Mouse (Mus musculus) E14TG2a.4 (cell line): ENCODE results near the gene Shank2.

Source experiments
- H3K27me3 ChIP-seq: 2 replicates; pipeline ENCODE4 v1.6.1; 2014; ENCODE audit warnings: low read length, control low read depth; ENCODE audit not compliant: insufficient read depth
- H3K36me3 ChIP-seq: 2 replicates; pipeline ENCODE4 v1.6.1; 2014; ENCODE audit warnings: low read length, control low read depth; ENCODE audit not compliant: insufficient read depth
- H3K4me1 ChIP-seq: replicated peaks from 2 replicates; pipeline ENCODE4 v1.6.1; 2014; ENCODE audit warnings: low read depth, low read length, control low read depth
- H3K4me3 ChIP-seq: replicated peaks from 2 replicates; pipeline ENCODE4 v1.5.1; 2014; ENCODE audit warnings: mild to moderate bottlenecking, low read length
- H3K9me3 ChIP-seq: 2 replicates; pipeline ENCODE4 v1.6.1; 2014; ENCODE audit warnings: low read length, control low read depth
- CTCF ChIP-seq: conservative IDR thresholded peaks from 2 replicates; pipeline ENCODE4 v1.5.1; 2014; ENCODE audit warnings: low read length
- NANOG ChIP-seq: IDR thresholded peaks from 2 replicates; pipeline ENCODE4 v1.6.1; 2014; ENCODE audit warnings: borderline replicate concordance, low read length, mixed read lengths
- POU5F1 ChIP-seq: IDR thresholded peaks from 2 replicates; pipeline ENCODE4 v1.6.1; 2014; ENCODE audit warnings: low read length, borderline replicate concordance

Shank2 gene

DNA sequence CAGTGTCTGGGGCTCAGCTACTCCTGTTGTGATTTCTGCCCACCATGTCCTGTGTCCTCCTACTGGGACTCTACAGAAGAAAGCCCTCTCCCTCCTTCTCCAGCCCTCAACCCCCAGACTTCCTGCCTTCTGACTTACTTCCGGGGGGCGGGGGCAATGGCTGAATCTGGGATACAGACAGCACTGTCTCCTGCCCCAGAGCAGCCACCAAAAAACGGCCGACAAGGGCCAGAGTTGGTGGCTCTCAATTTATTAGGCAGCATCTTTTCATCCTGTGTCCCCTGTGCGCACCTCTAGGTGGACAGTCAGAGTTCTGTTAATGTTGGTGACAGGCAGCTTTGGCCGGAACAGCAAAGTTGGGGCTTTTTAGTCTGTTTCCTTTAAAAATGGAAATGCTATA lies 282.0 kb downstream of the Shank2 start:
- H3K4me1 ChIP-seq = peaks cover 11% of the 10 kb centered on the region
- H3K9me3 ChIP-seq = no peaks in the 10 kb centered on the region
- H3K4me3 ChIP-seq = peak overlapping the region; percentile 73
- peaks cover 47% of the 10 kb centered on the region for H3K27me3 ChIP-seq
- TF ChIP-seq CTCF = no peak
- TF ChIP-seq POU5F1 = no peak
- TF ChIP-seq NANOG = no peak
- no peaks in the 10 kb centered on the region for H3K36me3 ChIP-seq

- TF ChIP-seq NANOG (no peak), POU5F1 (no peak), CTCF (no peak)
- peaks cover 47% of the 10 kb centered on the region for H3K27me3 ChIP-seq
- H3K9me3 ChIP-seq = no peaks in the 10 kb centered on the region
- peaks cover 11% of the 10 kb centered on the region for H3K4me1 ChIP-seq
- H3K4me3 ChIP-seq = peak overlapping the region; percentile 73
- H3K36me3 ChIP-seq = no peaks in the 10 kb centered on the region
Observed at GRCm38 (mm10) chr7:144284241-144285065, 282.7 kb downstream of the Shank2 start.

- Histone ChIP-seq H3K4me3 (peak overlapping the region; percentile 73), H3K27me3 (peaks cover 47% of the 10 kb centered on the region), H3K36me3 (no peaks in the 10 kb centered on the region), H3K9me3 (no peaks in the 10 kb centered on the region), H3K4me1 (peaks cover 11% of the 10 kb centered on the region)
- TF ChIP-seq NANOG = no peak
- no peak for TF ChIP-seq CTCF
- TF ChIP-seq POU5F1 = no peak
Observed at GRCm38 (mm10) chr7:144285066-144285633, 283.4 kb downstream of the Shank2 start.

GRCm38 (mm10) chr7:144285912-144286311 lies 284.2 kb downstream of the Shank2 start:
- Histone ChIP-seq H3K4me3 (no peak overlapping the region), H3K27me3 (peaks cover 47% of the 10 kb centered on the region), H3K4me1 (peaks cover 11% of the 10 kb centered on the region), H3K9me3 (no peaks in the 10 kb centered on the region), H3K36me3 (no peaks in the 10 kb centered on the region)
- TF ChIP-seq NANOG = no peak
- no peak for TF ChIP-seq CTCF
- no peak for TF ChIP-seq POU5F1

DNA sequence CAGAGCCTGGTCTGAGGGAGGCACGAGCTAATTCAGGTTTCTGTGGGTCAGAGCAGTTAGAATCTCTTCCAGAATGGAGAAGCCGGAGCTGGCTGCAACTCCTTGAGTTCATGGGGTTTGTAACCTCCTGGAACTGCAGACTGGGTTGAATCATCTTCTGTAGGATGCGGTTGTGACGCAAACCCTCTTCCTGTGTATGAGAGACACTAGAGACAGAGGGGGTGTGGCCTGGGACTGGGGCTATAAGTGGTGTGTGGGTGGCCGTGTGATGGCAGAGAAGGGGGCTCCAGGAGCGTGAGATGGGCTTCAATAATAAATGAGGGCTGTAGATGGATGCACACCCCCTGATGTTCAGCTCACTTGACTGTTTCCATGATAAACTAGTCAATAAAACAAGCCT lies 286.3 kb downstream of the Shank2 start:
- peaks cover 41% of the 10 kb centered on the region for H3K27me3 ChIP-seq
- no peaks in the 10 kb centered on the region for H3K9me3 ChIP-seq
- TF ChIP-seq CTCF = no peak
- TF ChIP-seq POU5F1 = no peak
- TF ChIP-seq NANOG = no peak
- no peaks in the 10 kb centered on the region for H3K36me3 ChIP-seq
- no peak overlapping the region for H3K4me3 ChIP-seq
- H3K4me1 ChIP-seq = peaks cover 11% of the 10 kb centered on the region

DNA sequence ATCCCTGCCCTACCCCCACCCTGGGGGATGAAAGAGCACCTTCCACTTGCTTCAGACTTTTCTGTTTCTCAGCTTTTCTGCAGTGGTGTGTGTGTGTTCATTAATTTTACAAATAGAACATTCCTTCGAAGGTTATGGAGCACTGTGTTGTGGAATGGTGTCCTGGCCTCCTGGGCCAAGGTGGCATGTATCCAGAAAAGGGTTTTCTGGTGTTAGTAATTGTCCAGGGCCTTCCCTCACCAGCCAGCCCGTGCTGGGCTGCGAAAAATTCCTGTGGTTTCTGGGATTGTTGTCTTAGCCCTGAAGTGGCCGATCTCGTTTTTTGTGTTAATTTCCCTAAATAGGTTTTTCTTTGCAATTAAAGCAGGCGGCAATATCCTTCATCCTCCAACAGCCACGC lies 289.8 kb downstream of the Shank2 start:
- H3K27me3 ChIP-seq = peaks cover 20% of the 10 kb centered on the region
- no peak overlapping the region for H3K4me3 ChIP-seq
- H3K9me3 ChIP-seq = no peaks in the 10 kb centered on the region
- TF ChIP-seq NANOG (no peak), POU5F1 (no peak), CTCF (no peak)
- H3K4me1 ChIP-seq = no peaks in the 10 kb centered on the region
- H3K36me3 ChIP-seq = no peaks in the 10 kb centered on the region

- Histone ChIP-seq H3K27me3 (peaks cover 17% of the 10 kb centered on the region), H3K4me1 (no peaks in the 10 kb centered on the region), H3K4me3 (no peak overlapping the region), H3K9me3 (no peaks in the 10 kb centered on the region), H3K36me3 (no peaks in the 10 kb centered on the region)
- TF ChIP-seq CTCF (no peak), POU5F1 (no peak)
Observed at GRCm38 (mm10) chr7:144293611-144294010, 291.9 kb downstream of the Shank2 start.

GRCm38 (mm10) chr7:144294239-144295200 lies 292.8 kb downstream of the Shank2 start:
- H3K9me3 ChIP-seq = no peaks in the 10 kb centered on the region
- H3K36me3 ChIP-seq = no peaks in the 10 kb centered on the region
- no peaks in the 10 kb centered on the region for H3K4me1 ChIP-seq
- no peak overlapping the region for H3K4me3 ChIP-seq
- peaks cover 17% of the 10 kb centered on the region for H3K27me3 ChIP-seq
- TF ChIP-seq NANOG (no peak), POU5F1 (no peak)
